Mouse (Mus musculus) forebrain, embryonic 14.5 days (tissue): ENCODE data around the gene Grk2. TPM values are rescaled to one million over a fixed set of nuclear protein-coding genes. Genes with fewer than 3 reads are reported as not detected.

Source experiments
- ATAC-seq: fragments of 200-750 bp; cut with Nextera tagmentation; 2 replicates; pipeline ENCODE4 v1.8.0; 2017; ENCODE audit warnings: mild to moderate bottlenecking, moderate library complexity
- DNase-seq: peaks from one replicate; pipeline ENCODE4 v3.0.0-alpha.2; 2015; ENCODE audit warnings: low spot score
- H3K27ac ChIP-seq: fragments of 300-500 bp; sonication (generic); 2 replicates; pipeline ENCODE4 v1.5.1; 2014; ENCODE audit warnings: low read depth, mild to moderate bottlenecking, control low read depth, low read length, moderate library complexity
- H3K27me3 ChIP-seq: fragments of 300-500 bp; sonication (generic); replicated peaks from 2 replicates; pipeline ENCODE4 v1.6.1; 2014; ENCODE audit warnings: low read length, control low read depth, mixed read lengths; ENCODE audit not compliant: control insufficient read depth, insufficient read depth
- H3K36me3 ChIP-seq: fragments of 300-500 bp; sonication (generic); 2 replicates; pipeline ENCODE4 v1.6.1; 2014; ENCODE audit warnings: low read length, control low read depth; ENCODE audit not compliant: control insufficient read depth, insufficient read depth
- H3K4me1 ChIP-seq: fragments of 300-500 bp; sonication (generic); 2 replicates; pipeline ENCODE4 v1.6.1; 2014; ENCODE audit warnings: antibody characterized with exemption, low read length, control low read depth; ENCODE audit not compliant: control insufficient read depth, insufficient read depth
- H3K4me2 ChIP-seq: fragments of 300-500 bp; sonication (generic); 2 replicates; pipeline ENCODE4 v1.6.1; 2014; ENCODE audit warnings: mild to moderate bottlenecking, control low read depth, low read length
- H3K4me3 ChIP-seq: fragments of 300-500 bp; sonication (generic); 2 replicates; pipeline ENCODE4 v1.5.1; 2014; ENCODE audit warnings: low read depth, low read length, control low read depth
- H3K9ac ChIP-seq: fragments of 300-500 bp; sonication (generic); 2 replicates; pipeline ENCODE4 v1.6.1; 2014; ENCODE audit warnings: mild to moderate bottlenecking, low read length, control low read depth, moderate library complexity
- H3K9me3 ChIP-seq: fragments of 300-500 bp; sonication (generic); replicated peaks from 2 replicates; pipeline ENCODE4 v1.6.1; 2016; ENCODE audit warnings: low read length, control low read depth, mixed read lengths; ENCODE audit not compliant: control insufficient read depth
- WGBS: fragments of 180-500 bp; shearing (Covaris S2); extraction: QIAGEN DNeasy Blood & Tissue Kit; methylation state at CpG from one replicate; pipeline ENCODE4 v1.1.7; 2014; 5-methylcytosine and 5-hydroxymethylcytosine counted together
- polyA plus RNA-seq: library from polyadenylated mRNA; unstranded; fragments of >200 nt; fragmentation: Nextera tagmentation; extraction: Ambion mirVana; gene quantifications from 2 replicates; pipeline ENCODE4 v1.2.1, GENCODE M21; 2014

Grk2 gene
- polyA plus RNA-seq, 1 experiment from 2014 or later, result 17.1 TPM

GRCm38 (mm10) chr19:4328737-4329304 is 22.8 kb upstream of the Grk2 start:
- Histone ChIP-seq H3K27me3 (no peaks in the 10 kb centered on the region), H3K36me3 (peaks cover 73% of the 10 kb centered on the region), H3K9me3 (no peaks in the 10 kb centered on the region), H3K27ac (no peak overlapping the region), H3K4me3 (no peak overlapping the region), H3K9ac (no peak overlapping the region), H3K4me1 (peaks cover 10% of the 10 kb centered on the region), H3K4me2 (no peak overlapping the region)
- 93% methylated on average over 8 of the region's 8 CpGs for WGBS
- no peak for DNase-seq
- no peak for ATAC-seq

- Histone ChIP-seq H3K9ac (no peak overlapping the region), H3K9me3 (no peaks in the 10 kb centered on the region), H3K27me3 (no peaks in the 10 kb centered on the region), H3K27ac (no peak overlapping the region), H3K4me2 (no peak overlapping the region), H3K36me3 (peaks cover 92% of the 10 kb centered on the region), H3K4me1 (peaks cover 3% of the 10 kb centered on the region), H3K4me3 (no peak overlapping the region)
- DNase-seq, result no peak
- 91% methylated on average over 1 of the region's 1 CpGs for WGBS
- no peak for ATAC-seq
These were observed 20.9 kb upstream of the Grk2 start for GRCm38 (mm10) chr19:4326881-4327280.

GRCm38 (mm10) chr19:4326106-4326505 is 20.1 kb upstream of the Grk2 start:
- H3K36me3 ChIP-seq, result peaks cover 97% of the 10 kb centered on the region
- ATAC-seq (no peak), DNase-seq (no peak)
- no peak overlapping the region for H3K27ac ChIP-seq
- no peaks in the 10 kb centered on the region for H3K9me3 ChIP-seq
- no peak overlapping the region for H3K4me2 ChIP-seq
- H3K9ac ChIP-seq, result no peak overlapping the region
- WGBS, result 87% methylated on average over 3 of the region's 3 CpGs
- no peak overlapping the region for H3K4me3 ChIP-seq
- H3K4me1 ChIP-seq, result no peaks in the 10 kb centered on the region
- H3K27me3 ChIP-seq, result no peaks in the 10 kb centered on the region

GRCm38 (mm10) chr19:4322134-4322533 is 16.1 kb upstream of the Grk2 start:
- DNase-seq, result no peak
- Histone ChIP-seq H3K36me3 (peaks cover 99% of the 10 kb centered on the region), H3K4me1 (no peaks in the 10 kb centered on the region), H3K27me3 (no peaks in the 10 kb centered on the region), H3K9ac (no peak overlapping the region), H3K27ac (no peak overlapping the region), H3K4me3 (no peak overlapping the region), H3K4me2 (no peak overlapping the region), H3K9me3 (no peaks in the 10 kb centered on the region)
- 94% methylated on average over 3 of the region's 3 CpGs for WGBS
- ATAC-seq, result no peak

- no peak for DNase-seq
- Histone ChIP-seq H3K27ac (no peak overlapping the region), H3K4me2 (no peak overlapping the region), H3K9ac (no peak overlapping the region), H3K27me3 (no peaks in the 10 kb centered on the region), H3K36me3 (peaks cover 99% of the 10 kb centered on the region), H3K4me1 (no peaks in the 10 kb centered on the region), H3K4me3 (no peak overlapping the region), H3K9me3 (no peaks in the 10 kb centered on the region)
- ATAC-seq, result no peak
- 100% methylated on average over 1 of the region's 1 CpGs for WGBS
These were observed 15.6 kb upstream of the Grk2 start for GRCm38 (mm10) chr19:4321622-4322021.

GRCm38 (mm10) chr19:4319272-4319671 is 13.2 kb upstream of the Grk2 start:
- 80% methylated on average over 4 of the region's 4 CpGs for WGBS
- Histone ChIP-seq H3K4me1 (no peaks in the 10 kb centered on the region), H3K4me3 (no peak overlapping the region), H3K27me3 (no peaks in the 10 kb centered on the region), H3K36me3 (peaks cover 85% of the 10 kb centered on the region), H3K4me2 (no peak overlapping the region), H3K9ac (no peak overlapping the region), H3K27ac (no peak overlapping the region), H3K9me3 (no peaks in the 10 kb centered on the region)
- DNase-seq (no peak), ATAC-seq (no peak)

- Histone ChIP-seq H3K9me3 (no peaks in the 10 kb centered on the region), H3K36me3 (peaks cover 73% of the 10 kb centered on the region), H3K27me3 (no peaks in the 10 kb centered on the region), H3K4me3 (no peak overlapping the region), H3K4me2 (no peak overlapping the region), H3K27ac (no peak overlapping the region), H3K9ac (no peak overlapping the region), H3K4me1 (no peaks in the 10 kb centered on the region)
- no peak for ATAC-seq
- no peak for DNase-seq
- 88% methylated on average over 3 of the region's 3 CpGs for WGBS
These were observed 11.2 kb upstream of the Grk2 start for GRCm38 (mm10) chr19:4317181-4317580.

- H3K4me2 ChIP-seq, result no peak overlapping the region
- H3K4me1 ChIP-seq, result no peaks in the 10 kb centered on the region
- no peaks in the 10 kb centered on the region for H3K27me3 ChIP-seq
- H3K4me3 ChIP-seq, result no peak overlapping the region
- no peaks in the 10 kb centered on the region for H3K9me3 ChIP-seq
- 86% methylated on average over 6 of the region's 6 CpGs for WGBS
- H3K27ac ChIP-seq, result no peak overlapping the region
- no peak overlapping the region for H3K9ac ChIP-seq
- DNase-seq, result no peak
- ATAC-seq, result no peak
- H3K36me3 ChIP-seq, result peaks cover 56% of the 10 kb centered on the region
These were observed 9.4 kb upstream of the Grk2 start for GRCm38 (mm10) chr19:4315223-4315944.

GRCm38 (mm10) chr19:4309776-4310185 is 3.8 kb upstream of the Grk2 start:
- DNase-seq (peak; percentile 85), ATAC-seq (no peak)
- no peak overlapping the region for H3K27ac ChIP-seq
- H3K9ac ChIP-seq, result no peak overlapping the region
- no peaks in the 10 kb centered on the region for H3K9me3 ChIP-seq
- no peak overlapping the region for H3K4me2 ChIP-seq
- H3K36me3 ChIP-seq, result peaks cover 9% of the 10 kb centered on the region
- no peaks in the 10 kb centered on the region for H3K27me3 ChIP-seq
- no peak overlapping the region for H3K4me3 ChIP-seq
- H3K4me1 ChIP-seq, result peaks cover 6% of the 10 kb centered on the region
